Mouse (Mus musculus) ES-Bruce4 (cell line): ENCODE measurements at regions not wholly inside any gene's neighbourhood (a gene's known extent, or its start where the extent isn't known, plus 50 kb on each side); places are given as distances from the start of the nearest gene placed in this dataset.

ENCODE experiments used
- CTCF ChIP-seq: IDR thresholded peaks from one replicate; pipeline ENCODE4 v1.8.1; 2011; ENCODE audit warnings: low read depth, low read length
- EP300 ChIP-seq: IDR thresholded peaks from 2 replicates; pipeline ENCODE4 v1.6.1; 2011; ENCODE audit warnings: low read depth, low read length; ENCODE audit not compliant: insufficient read depth
- POLR2A ChIP-seq: IDR thresholded peaks from one replicate; pipeline ENCODE4 v1.8.1; 2011; ENCODE audit warnings: low read length; ENCODE audit not compliant: insufficient read depth

- TF ChIP-seq EP300, result no peak
- no peak for TF ChIP-seq POLR2A
- TF ChIP-seq CTCF, result no peak
Observed at GRCm38 (mm10) chr4:56207726-56208125, 532.1 kb upstream of the Gm26657 start.
